Mouse (Mus musculus) E14TG2a.4 (cell line): ENCODE data around the gene Synpr.

Experiments used
- CTCF ChIP-seq: conservative IDR thresholded peaks from 2 replicates; pipeline ENCODE4 v1.5.1; 2014; ENCODE audit warnings: low read length
- NANOG ChIP-seq: IDR thresholded peaks from 2 replicates; pipeline ENCODE4 v1.6.1; 2014; ENCODE audit warnings: borderline replicate concordance, low read length, mixed read lengths
- POU5F1 ChIP-seq: IDR thresholded peaks from 2 replicates; pipeline ENCODE4 v1.6.1; 2014; ENCODE audit warnings: low read length, borderline replicate concordance

DNA sequence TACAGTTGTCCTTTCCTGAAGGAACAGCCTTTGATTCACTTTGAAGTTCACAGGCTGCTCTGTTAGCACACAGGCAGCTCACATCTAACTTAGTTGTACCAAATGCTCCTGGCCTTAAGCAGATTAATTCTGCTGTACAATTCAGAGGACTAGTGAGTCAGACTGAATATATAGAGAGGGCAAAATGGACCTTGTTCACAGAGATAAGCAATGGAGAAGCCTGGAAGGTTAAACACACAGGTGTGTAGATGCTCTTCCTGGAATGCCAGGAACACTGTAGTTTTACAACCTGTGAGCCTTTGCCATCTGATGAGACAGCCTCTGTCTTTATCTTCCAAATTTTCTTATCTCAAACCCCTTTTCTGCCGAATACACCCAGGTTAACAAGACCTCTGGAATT, 29.7 kb downstream of the Synpr start:
- TF ChIP-seq CTCF = no peak
- no peak for TF ChIP-seq NANOG
- TF ChIP-seq POU5F1 = no peak
